Mouse (Mus musculus): ENCODE measurements around the gene Plin3. TPM values are rescaled to one million over a fixed set of nuclear protein-coding genes. Genes with fewer than 3 reads are reported as not detected.
A peak's percentile ranks its signal among the peaks of the same experiment; 100 is the strongest.
"Not testable (repeated sequence)": the region's sequence is repeated elsewhere in the genome, so short reads cannot be mapped to it uniquely, and the experiment has no call there.

Plin3 gene
- polyA plus RNA-seq, 1 experiment from 2014 or later, result 6.9 TPM

DNA sequence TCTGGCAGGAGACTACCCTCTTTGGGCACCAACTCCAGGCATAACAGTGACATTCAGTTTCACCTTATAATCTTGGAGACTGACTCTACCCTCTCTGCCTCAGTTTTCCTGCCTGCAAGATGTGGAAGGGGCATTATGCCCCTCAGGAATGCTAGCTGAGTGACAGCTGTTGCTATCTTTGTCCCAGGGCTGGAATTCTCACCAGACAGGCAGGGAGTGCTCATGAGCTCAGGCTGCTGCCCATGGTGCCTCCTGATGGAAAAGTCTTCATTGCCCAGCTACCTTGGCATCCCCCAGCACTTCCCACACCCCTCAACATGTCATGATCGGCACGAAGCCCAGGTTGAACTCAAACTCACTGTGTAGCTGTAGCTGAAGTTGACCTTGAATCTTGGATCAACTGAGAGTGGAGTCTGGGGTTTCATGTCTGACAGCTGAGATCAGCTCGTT, 30.0 kb downstream of the Plin3 start:
- no peaks in the 10 kb centered on the region for H3K9me3 ChIP-seq (ENCODE audit: control insufficient read depth, low read length)
- H3K27me3 ChIP-seq (ENCODE audit: control insufficient read depth, insufficient read depth, low read length), result no peaks in the 10 kb centered on the region
- WGBS, result 94% methylated on average over 3 of the region's 3 CpGs
- H3K4me2 ChIP-seq (ENCODE audit: low read depth, low read length), result no peak overlapping the region
- peaks cover 28% of the 10 kb centered on the region for H3K36me3 ChIP-seq (ENCODE audit: control insufficient read depth, insufficient read depth, low read length)
- no peak for ATAC-seq (ENCODE audit: low read depth)
- no peak overlapping the region for H3K4me3 ChIP-seq (ENCODE audit: low read depth, low read length)
- no peak overlapping the region for H3K27ac ChIP-seq (ENCODE audit: low read depth, low read length)
- H3K4me1 ChIP-seq (ENCODE audit: control insufficient read depth, insufficient read depth, low read length), result peaks cover 34% of the 10 kb centered on the region
- no peak overlapping the region for H3K9ac ChIP-seq (replicated peaks; ENCODE audit: low read depth, low read length)

DNA sequence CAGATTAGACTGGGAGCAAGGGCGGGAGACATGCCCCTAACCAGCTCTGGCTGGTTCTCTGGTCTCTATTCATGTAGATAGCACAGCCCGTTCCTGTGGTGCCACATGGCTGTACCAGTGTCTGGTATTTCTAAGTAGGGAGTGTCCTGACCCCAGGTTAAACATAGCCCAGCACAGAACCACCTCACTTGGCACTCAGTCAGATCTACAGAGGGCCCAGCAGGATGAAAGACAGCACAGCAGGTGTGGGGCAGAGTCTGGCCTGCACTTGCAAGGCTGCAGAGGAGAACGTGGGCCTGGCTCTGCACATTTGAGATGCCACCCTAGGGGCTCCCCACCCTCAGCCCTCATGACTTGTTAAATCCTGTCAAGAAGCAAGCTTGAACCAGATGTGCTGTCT, 31.5 kb downstream of the Plin3 start:
- no peak for ATAC-seq (ENCODE audit: low read depth)
- Histone ChIP-seq H3K4me3 (ENCODE audit: low read depth, low read length) (no peak overlapping the region), H3K27me3 (ENCODE audit: control insufficient read depth, insufficient read depth, low read length) (no peaks in the 10 kb centered on the region), H3K4me1 (ENCODE audit: control insufficient read depth, insufficient read depth, low read length) (peaks cover 37% of the 10 kb centered on the region), H3K9ac (replicated peaks; ENCODE audit: low read depth, low read length) (no peak overlapping the region), H3K9me3 (ENCODE audit: control insufficient read depth, low read length) (no peaks in the 10 kb centered on the region), H3K36me3 (ENCODE audit: control insufficient read depth, insufficient read depth, low read length) (peaks cover 28% of the 10 kb centered on the region), H3K4me2 (ENCODE audit: low read depth, low read length) (no peak overlapping the region), H3K27ac (ENCODE audit: low read depth, low read length) (no peak overlapping the region)
- WGBS, result 75% methylated on average over 3 of the region's 3 CpGs

DNA sequence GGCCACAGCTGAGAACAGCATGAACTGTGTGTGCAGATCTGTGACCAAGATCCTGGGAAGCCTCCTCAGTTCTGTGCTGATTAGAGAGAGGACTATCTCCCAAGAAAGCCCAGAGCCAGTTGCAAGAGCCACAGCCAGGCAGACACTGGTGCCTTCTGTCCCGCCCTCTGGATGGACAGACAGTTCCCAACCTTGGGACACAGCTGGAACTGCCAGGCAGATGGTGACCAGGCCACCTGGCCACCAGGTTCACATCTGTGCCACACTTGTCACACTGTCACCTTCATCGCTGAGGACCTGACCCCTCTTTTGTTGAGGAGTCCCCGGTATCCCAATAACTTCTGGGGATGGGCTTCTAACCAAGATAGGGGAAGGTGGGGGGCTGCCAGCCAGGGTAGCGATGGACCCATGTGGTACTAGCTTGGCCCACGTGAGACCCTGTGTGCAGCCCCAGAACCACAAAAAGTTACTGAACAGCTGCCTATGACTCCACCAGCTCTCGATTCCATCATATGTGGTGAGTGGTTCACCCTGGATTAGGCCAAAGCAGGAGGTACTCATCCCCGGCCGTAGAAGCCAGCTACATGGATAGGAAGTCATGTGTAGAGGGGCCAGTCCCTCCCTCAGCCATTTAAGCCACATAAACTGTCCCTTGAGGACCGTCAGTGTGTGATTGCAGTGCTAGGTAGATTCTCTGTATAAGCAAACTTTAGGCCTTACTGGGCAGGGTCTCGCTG, 33.2 kb downstream of the Plin3 start:
- H3K4me1 ChIP-seq (ENCODE audit: control insufficient read depth, insufficient read depth, low read length), result peaks cover 41% of the 10 kb centered on the region
- H3K27me3 ChIP-seq (ENCODE audit: control insufficient read depth, insufficient read depth, low read length), result no peaks in the 10 kb centered on the region
- H3K4me3 ChIP-seq (ENCODE audit: low read depth, low read length), result no peak overlapping the region
- no peak overlapping the region; the same call in 1 of the 2 replicates for H3K4me2 ChIP-seq (ENCODE audit: low read depth, low read length)
- no peak overlapping the region for H3K9ac ChIP-seq (replicated peaks; ENCODE audit: low read depth, low read length)
- peaks cover 28% of the 10 kb centered on the region for H3K36me3 ChIP-seq (ENCODE audit: control insufficient read depth, insufficient read depth, low read length)
- ATAC-seq (ENCODE audit: low read depth), result no peak
- no peak overlapping the region for H3K27ac ChIP-seq (ENCODE audit: low read depth, low read length)
- WGBS, result 92% methylated on average over 10 of the region's 10 CpGs
- H3K9me3 ChIP-seq (ENCODE audit: control insufficient read depth, low read length), result no peaks in the 10 kb centered on the region

DNA sequence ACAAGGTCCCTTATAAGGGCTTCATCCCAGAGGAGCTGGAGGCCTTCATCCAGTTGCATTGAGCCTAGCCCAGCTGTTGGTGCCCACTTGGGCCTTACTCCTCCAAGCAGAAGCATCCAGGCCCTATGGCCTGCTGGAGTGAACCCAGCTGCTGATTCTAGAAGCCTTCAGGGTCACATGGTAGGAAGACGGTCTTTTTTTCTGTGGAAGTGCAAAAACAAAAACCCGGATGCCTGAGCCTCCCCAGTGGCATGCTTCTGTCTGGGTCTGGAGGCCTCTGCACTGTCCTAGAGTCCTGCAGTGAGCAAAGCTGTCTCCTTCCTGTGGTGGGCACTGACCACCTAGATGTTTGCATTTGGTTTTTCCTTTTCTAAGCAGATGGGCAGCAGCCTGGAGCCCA, 33.9 kb downstream of the Plin3 start:
- 74% methylated on average over 2 of the region's 2 CpGs for WGBS
- peaks cover 28% of the 10 kb centered on the region for H3K36me3 ChIP-seq (ENCODE audit: control insufficient read depth, insufficient read depth, low read length)
- not testable (repeated sequence) for H3K4me2 ChIP-seq (ENCODE audit: low read depth, low read length)

DNA sequence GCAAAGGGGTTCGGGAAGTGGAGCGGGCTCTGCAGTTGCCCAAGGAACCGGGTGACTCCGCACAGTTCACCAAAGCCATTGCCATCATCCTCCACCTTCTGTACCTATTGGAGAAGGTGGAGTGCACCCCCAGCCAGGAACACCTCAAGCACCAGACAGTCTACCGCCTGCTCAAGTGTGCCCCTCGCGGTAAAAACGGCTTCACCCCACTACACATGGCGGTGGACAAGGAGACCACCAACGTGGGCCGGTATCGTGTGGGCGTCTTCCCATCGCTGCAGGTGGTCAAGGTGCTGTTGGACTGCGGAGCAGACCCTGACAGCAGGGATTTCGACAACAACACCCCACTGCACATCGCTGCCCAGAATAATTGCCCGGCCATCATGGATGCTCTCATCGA, 34.4 kb downstream of the Plin3 start:
- not testable (repeated sequence) for H3K9ac ChIP-seq (replicated peaks; ENCODE audit: low read depth, low read length); ATAC-seq (ENCODE audit: low read depth); H3K4me3 ChIP-seq (ENCODE audit: low read depth, low read length); H3K4me2 ChIP-seq (ENCODE audit: low read depth, low read length); H3K27me3 ChIP-seq (ENCODE audit: control insufficient read depth, insufficient read depth, low read length); H3K27ac ChIP-seq (ENCODE audit: low read depth, low read length); H3K9me3 ChIP-seq (ENCODE audit: control insufficient read depth, low read length)
- WGBS, result 95% methylated on average over 19 of the region's 19 CpGs
- Histone ChIP-seq H3K4me1 (ENCODE audit: control insufficient read depth, insufficient read depth, low read length) (peaks cover 38% of the 10 kb centered on the region), H3K36me3 (ENCODE audit: control insufficient read depth, insufficient read depth, low read length) (peaks cover 27% of the 10 kb centered on the region)

More for the DNA sequence above, 33.9 kb downstream of the Plin3 start:
- not testable (repeated sequence) for H3K4me3 ChIP-seq (ENCODE audit: low read depth, low read length); H3K27ac ChIP-seq (ENCODE audit: low read depth, low read length); H3K9ac ChIP-seq (replicated peaks; ENCODE audit: low read depth, low read length); H3K9me3 ChIP-seq (ENCODE audit: control insufficient read depth, low read length); H3K27me3 ChIP-seq (ENCODE audit: control insufficient read depth, insufficient read depth, low read length); ATAC-seq (ENCODE audit: low read depth)
- H3K4me1 ChIP-seq (ENCODE audit: control insufficient read depth, insufficient read depth, low read length), result peaks cover 38% of the 10 kb centered on the region

DNA sequence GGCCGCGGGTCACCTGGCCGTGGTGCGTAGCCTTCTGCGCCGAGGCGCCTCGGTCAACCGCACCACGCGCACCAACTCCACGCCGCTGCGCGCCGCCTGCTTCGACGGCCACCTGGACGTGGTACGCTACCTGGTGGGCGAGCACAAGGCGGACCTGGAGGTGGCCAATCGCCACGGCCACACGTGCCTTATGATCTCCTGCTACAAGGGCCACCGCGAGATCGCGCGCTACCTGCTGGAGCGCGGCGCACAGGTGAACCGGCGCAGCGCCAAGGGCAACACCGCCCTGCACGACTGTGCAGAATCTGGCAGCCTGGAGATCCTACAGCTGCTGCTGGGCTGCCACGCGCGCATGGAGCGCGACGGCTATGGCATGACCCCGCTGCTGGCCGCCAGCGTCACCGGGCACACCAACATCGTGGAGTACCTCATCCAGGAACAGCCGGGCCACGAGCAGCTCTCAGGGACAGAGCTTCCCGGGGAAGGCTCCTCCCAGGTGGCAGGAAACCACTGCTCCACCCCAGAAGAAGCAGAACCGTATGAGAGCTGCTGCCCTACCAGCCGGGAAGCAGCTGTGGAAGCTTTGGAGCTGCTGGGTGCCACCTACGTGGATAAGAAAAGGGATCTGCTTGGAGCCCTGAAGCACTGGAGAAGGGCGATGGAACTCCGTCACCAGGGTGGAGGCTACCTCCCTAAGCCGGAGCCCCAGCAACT, 35.3 kb downstream of the Plin3 start:
- H3K9me3 ChIP-seq (ENCODE audit: control insufficient read depth, low read length), result no peaks in the 10 kb centered on the region
- ATAC-seq (ENCODE audit: low read depth), result peak; percentile 1; the same call in 1 of the 2 replicates
- peaks cover 20% of the 10 kb centered on the region for H3K36me3 ChIP-seq (ENCODE audit: control insufficient read depth, insufficient read depth, low read length)
- 16% methylated on average over 37 of the region's 58 CpGs for WGBS
- peak overlapping the region; percentile 59 for H3K4me3 ChIP-seq (ENCODE audit: low read depth, low read length)
- peak overlapping the region; percentile 72 for H3K27ac ChIP-seq (ENCODE audit: low read depth, low read length)
- peak overlapping the region; percentile 65 for H3K9ac ChIP-seq (replicated peaks; ENCODE audit: low read depth, low read length)
- H3K27me3 ChIP-seq (ENCODE audit: control insufficient read depth, insufficient read depth, low read length), result no peaks in the 10 kb centered on the region
- H3K4me1 ChIP-seq (ENCODE audit: control insufficient read depth, insufficient read depth, low read length), result peaks cover 35% of the 10 kb centered on the region
- peak overlapping the region; percentile 91 for H3K4me2 ChIP-seq (ENCODE audit: low read depth, low read length)

DNA sequence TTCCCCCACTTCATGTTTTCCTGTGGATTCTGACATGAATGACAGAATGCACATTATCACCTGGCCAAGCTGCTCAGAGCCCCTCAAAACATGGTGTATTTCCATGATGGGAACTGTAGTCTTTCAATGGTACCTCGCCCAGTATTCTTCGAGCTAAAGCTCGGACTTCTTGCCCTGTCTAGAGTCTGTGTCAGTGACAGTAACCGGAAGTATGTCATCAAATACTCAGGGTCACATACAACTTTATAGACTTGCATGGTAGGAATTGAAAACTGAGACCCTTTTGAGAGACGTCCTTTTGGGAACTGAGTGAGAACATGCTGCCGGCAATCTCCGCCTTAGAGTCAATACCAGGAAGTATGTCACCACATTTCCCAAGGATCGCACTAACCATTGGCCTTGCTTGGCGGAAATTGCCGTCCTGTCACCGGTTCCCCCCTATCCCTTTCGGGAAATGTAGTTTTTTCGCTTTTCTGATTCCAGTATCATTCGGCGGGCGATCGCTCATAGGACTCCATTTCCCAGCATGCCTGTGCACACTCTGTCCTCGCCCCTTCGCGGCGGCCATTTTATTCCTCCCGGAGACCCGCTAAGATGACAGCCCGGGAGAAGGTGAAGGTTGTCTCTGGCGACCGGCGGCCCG, 36.3 kb downstream of the Plin3 start, which contains the start of gene Fem1a:
Gene Fem1a (plus strand): TSS at position 572 of the 643 bp plus-strand sequence.
- Histone ChIP-seq H3K27me3 (ENCODE audit: control insufficient read depth, insufficient read depth, low read length) (no peaks in the 10 kb centered on the region), H3K9me3 (ENCODE audit: control insufficient read depth, low read length) (no peaks in the 10 kb centered on the region), H3K4me2 (ENCODE audit: low read depth, low read length) (peak within 1 kb of the TSS; percentile 91), H3K4me3 (ENCODE audit: low read depth, low read length) (peak within 1 kb of the TSS; percentile 59), H3K9ac (replicated peaks; ENCODE audit: low read depth, low read length) (peak within 1 kb of the TSS; percentile 65), H3K36me3 (ENCODE audit: control insufficient read depth, insufficient read depth, low read length) (peaks cover 13% of the 10 kb centered on the region), H3K4me1 (ENCODE audit: control insufficient read depth, insufficient read depth, low read length) (peaks cover 35% of the 10 kb centered on the region), H3K27ac (ENCODE audit: low read depth, low read length) (peak within 1 kb of the TSS; percentile 89)
- ATAC-seq (ENCODE audit: low read depth), result peak; percentile 93
- WGBS, result under 1% methylated on average over 28 of the region's 28 CpGs

DNA sequence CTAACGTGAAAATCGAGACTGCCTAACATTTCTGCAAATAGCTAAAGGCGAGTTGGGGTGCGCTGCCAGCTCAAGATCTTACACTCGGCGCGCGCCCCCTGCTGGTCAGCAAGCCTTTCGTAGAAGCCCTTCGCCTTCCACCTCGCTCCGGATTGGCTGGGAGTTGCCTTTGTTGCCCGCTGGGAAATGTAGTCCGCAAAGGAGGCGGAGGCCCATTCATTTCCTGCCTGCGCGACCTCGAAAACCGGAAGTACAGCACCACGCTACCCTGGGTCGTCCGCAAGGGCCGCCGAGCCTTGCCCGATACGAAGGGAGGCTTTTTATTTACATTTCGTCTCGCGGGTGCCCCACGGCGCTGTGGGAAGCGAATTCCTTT, 36.8 kb downstream of the Plin3 start:
- Histone ChIP-seq H3K4me1 (ENCODE audit: control insufficient read depth, insufficient read depth, low read length) (peaks cover 31% of the 10 kb centered on the region), H3K4me3 (ENCODE audit: low read depth, low read length) (peak overlapping the region; percentile 59), H3K9ac (replicated peaks; ENCODE audit: low read depth, low read length) (peak overlapping the region; percentile 46), H3K36me3 (ENCODE audit: control insufficient read depth, insufficient read depth, low read length) (peaks cover 11% of the 10 kb centered on the region; the same call in 1 of the 2 replicates), H3K9me3 (ENCODE audit: control insufficient read depth, low read length) (no peaks in the 10 kb centered on the region), H3K27me3 (ENCODE audit: control insufficient read depth, insufficient read depth, low read length) (no peaks in the 10 kb centered on the region), H3K4me2 (ENCODE audit: low read depth, low read length) (peak overlapping the region; percentile 65), H3K27ac (ENCODE audit: low read depth, low read length) (peak overlapping the region; percentile 89)
- ATAC-seq (ENCODE audit: low read depth), result peak; percentile 93
- WGBS, result under 1% methylated on average over 32 of the region's 32 CpGs
